Mouse (Mus musculus) intestine, embryonic 15.5 days (tissue): ENCODE data around the gene Scgn. TPM values are rescaled to one million over a fixed set of nuclear protein-coding genes. Genes with fewer than 3 reads are reported as not detected.

Experiments used
- polyA plus RNA-seq: library from polyadenylated mRNA; unstranded; fragments of >200 nt; fragmentation: Nextera tagmentation; extraction: Ambion mirVana; gene quantifications from 2 replicates; pipeline ENCODE4 v1.2.1, GENCODE M21; 2015

Gene Scgn
- polyA plus RNA-seq, 1 experiment from 2014 or later = 7.5 TPM

Other genes starting within 250 kb of the Scgn start
- 4.4 and 7.7 TPM in 2 replicates for gene Hist1h3c, start 245.6 kb downstream of the Scgn start, polyA plus RNA-seq
- 2.4 and 3.8 TPM in 2 replicates for gene Hist1h2bb, start 244.5 kb downstream of the Scgn start, polyA plus RNA-seq
- 39.8 and 44.9 TPM in 2 replicates for gene Hist1h2ab, start 240.1 kb downstream of the Scgn start, polyA plus RNA-seq
- 6.4 and 9.2 TPM in 2 replicates for gene Hist1h3b, start 238.9 kb downstream of the Scgn start, polyA plus RNA-seq
- gene Hist1h4b, start 234.2 kb downstream of the Scgn start, polyA plus RNA-seq = 3.8 and 5.5 TPM in 2 replicates
- gene Hist1h4a, start 230.0 kb downstream of the Scgn start, polyA plus RNA-seq = 0.48 and 1.3 TPM in 2 replicates
- 4.3 and 6.4 TPM in 2 replicates for gene Hist1h3a, start 228.8 kb downstream of the Scgn start, polyA plus RNA-seq
- gene Hist1h1a, start 227.5 kb downstream of the Scgn start, polyA plus RNA-seq = 1.2 and 2.2 TPM in 2 replicates
- gene Trim38, start 221.3 kb downstream of the Scgn start, polyA plus RNA-seq = not detected in 2 replicates
- gene Slc17a2, start 184.2 kb downstream of the Scgn start, polyA plus RNA-seq = 0.10 TPM in 1 of 2 replicates, not detected in the other
- gene Slc17a3, start 151.8 kb downstream of the Scgn start, polyA plus RNA-seq = 0.13 and 0.35 TPM in 2 replicates
- gene Slc17a1, start 123.5 kb downstream of the Scgn start, polyA plus RNA-seq = 0.35 and 0.55 TPM in 2 replicates
- 17.0 and 19.6 TPM in 2 replicates for gene Slc17a4, start 76.2 kb downstream of the Scgn start, polyA plus RNA-seq
- gene Hist1h2ba, start 57.1 kb downstream of the Scgn start, polyA plus RNA-seq = not detected in 2 replicates
- gene Hist1h2aa, start 56.8 kb downstream of the Scgn start, polyA plus RNA-seq = not detected in 2 replicates